Mouse (Mus musculus): ENCODE results near the gene Ttyh3.

GRCm38 (mm10) chr5:140639871-140640270 lies 9.0 kb downstream of the Ttyh3 start:
- TF ChIP-seq CTCF (IDR thresholded peaks at IDR 0.05; ENCODE audit: control insufficient read depth, insufficient read depth, insufficient read length) (no peak), USF1 (IDR thresholded peaks at IDR 0.05; ENCODE audit: low read depth) (no peak), MAX (IDR thresholded peaks at IDR 0.05) (no peak), CEBPB (IDR thresholded peaks at IDR 0.05; ENCODE audit: low read depth) (no peak), FOSL1 (IDR thresholded peaks at IDR 0.05; ENCODE audit: insufficient read depth, low read length, poor library complexity, severe bottlenecking) (no peak), MYOD1 (IDR thresholded peaks at IDR 0.05; ENCODE audit: control insufficient read depth, insufficient read length, low read depth) (no peak)
